Mouse (Mus musculus): ENCODE results near the gene Atg4d. TPM values are rescaled to one million over a fixed set of nuclear protein-coding genes. Genes with fewer than 3 reads are reported as not detected.

The Atg4d gene
- polyA plus RNA-seq, 1 experiment from 2014 or later: 43.7 TPM

DNA sequence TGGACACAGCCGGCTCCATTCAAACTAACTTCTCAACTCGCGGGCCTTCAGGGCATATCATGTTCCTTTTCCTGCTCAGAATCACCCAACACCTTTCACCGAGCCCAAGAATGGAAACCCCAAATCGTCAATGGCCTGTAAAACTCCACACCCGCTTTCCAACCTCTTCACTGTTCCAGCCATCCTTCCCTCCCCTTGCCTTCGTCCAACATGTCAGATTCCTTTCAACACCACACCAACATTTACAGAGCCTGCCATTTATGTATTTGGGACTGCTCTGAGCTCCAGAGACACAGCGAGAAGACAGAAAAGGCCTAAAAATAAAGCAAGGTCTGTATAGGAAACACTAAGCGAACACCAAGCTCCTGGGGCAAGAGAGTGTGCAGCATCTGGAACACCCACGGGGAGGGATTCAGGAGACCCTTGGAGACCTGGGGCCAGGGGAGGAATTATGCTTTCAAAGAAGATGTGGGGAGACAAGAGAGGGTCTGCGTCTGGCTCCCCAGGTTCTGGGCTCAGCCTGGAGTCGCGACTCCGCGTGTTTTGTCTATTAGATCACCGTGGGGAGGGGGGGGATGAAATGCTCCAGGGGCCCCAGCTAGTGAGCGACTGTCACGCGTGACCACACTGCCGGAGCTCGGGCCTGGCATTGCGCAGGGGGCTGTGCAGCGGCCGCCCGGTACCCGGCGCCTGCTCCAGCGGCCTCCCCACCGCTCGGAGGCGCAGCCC lies 26.9 kb upstream of the Atg4d start:
- Histone ChIP-seq H3K4me2 (replicated peaks; ENCODE audit: low read depth, low read length) (peak overlapping the region; percentile 68), H3K9ac (ENCODE audit: low read depth, low read length) (peak overlapping the region; percentile 90), H3K27me3 (ENCODE audit: control insufficient read depth, insufficient read depth, low read length) (peaks cover 5% of the 10 kb centered on the region), H3K27ac (ENCODE audit: low read depth, low read length) (peak overlapping the region; percentile 90), H3K9me3 (ENCODE audit: control insufficient read depth, low read length) (peaks cover 3% of the 10 kb centered on the region; the same call in 1 of the 2 replicates), H3K4me1 (ENCODE audit: control insufficient read depth, insufficient read depth, low read length) (peaks cover 16% of the 10 kb centered on the region), H3K36me3 (ENCODE audit: control insufficient read depth, insufficient read depth, low read length) (peaks cover 24% of the 10 kb centered on the region), H3K4me3 (ENCODE audit: low read length) (peak overlapping the region; percentile 76)
- peak; percentile 28 for ATAC-seq (ENCODE audit: low FRiP score, low TSS enrichment)
- under 1% methylated on average over 22 of the region's 31 CpGs for WGBS

GRCm38 (mm10) chr9:21238733-21239464 lies 26.2 kb upstream of the Atg4d start, which contains the start of gene Keap1:
Keap1 (minus strand) TSS chr9:21239361.
- peaks cover 12% of the 10 kb centered on the region for H3K27me3 ChIP-seq (ENCODE audit: control insufficient read depth, insufficient read depth, low read length)
- H3K36me3 ChIP-seq (ENCODE audit: control insufficient read depth, insufficient read depth, low read length): peaks cover 16% of the 10 kb centered on the region
- peak within 1 kb of the TSS; percentile 90 for H3K9ac ChIP-seq (ENCODE audit: low read depth, low read length)
- H3K9me3 ChIP-seq (ENCODE audit: control insufficient read depth, low read length): peaks cover 3% of the 10 kb centered on the region; the same call in 1 of the 2 replicates
- H3K4me1 ChIP-seq (ENCODE audit: control insufficient read depth, insufficient read depth, low read length): peaks cover 17% of the 10 kb centered on the region
- H3K4me2 ChIP-seq (replicated peaks; ENCODE audit: low read depth, low read length): peak within 1 kb of the TSS; percentile 68
- peak within 1 kb of the TSS; percentile 76 for H3K4me3 ChIP-seq (ENCODE audit: low read length)
- under 1% methylated on average over 62 of the region's 90 CpGs for WGBS
- peak; percentile 89 for ATAC-seq (ENCODE audit: low FRiP score, low TSS enrichment)
- peak within 1 kb of the TSS; percentile 90 for H3K27ac ChIP-seq (ENCODE audit: low read depth, low read length)

GRCm38 (mm10) chr9:21239465-21239848 lies 25.6 kb upstream of the Atg4d start:
- peak overlapping the region; percentile 76 for H3K4me3 ChIP-seq (ENCODE audit: low read length)
- H3K27ac ChIP-seq (ENCODE audit: low read depth, low read length): peak overlapping the region; percentile 90; the same call in 1 of the 2 replicates
- WGBS: 38% methylated on average over 4 of the region's 4 CpGs
- peaks cover 11% of the 10 kb centered on the region for H3K36me3 ChIP-seq (ENCODE audit: control insufficient read depth, insufficient read depth, low read length)
- no peak for ATAC-seq (ENCODE audit: low FRiP score, low TSS enrichment)
- H3K27me3 ChIP-seq (ENCODE audit: control insufficient read depth, insufficient read depth, low read length): peaks cover 18% of the 10 kb centered on the region
- H3K9me3 ChIP-seq (ENCODE audit: control insufficient read depth, low read length): peaks cover 3% of the 10 kb centered on the region; the same call in 1 of the 2 replicates
- H3K4me1 ChIP-seq (ENCODE audit: control insufficient read depth, insufficient read depth, low read length): peaks cover 22% of the 10 kb centered on the region
- H3K4me2 ChIP-seq (replicated peaks; ENCODE audit: low read depth, low read length): peak overlapping the region; percentile 68
- peak overlapping the region; percentile 90; the same call in 1 of the 2 replicates for H3K9ac ChIP-seq (ENCODE audit: low read depth, low read length)

DNA sequence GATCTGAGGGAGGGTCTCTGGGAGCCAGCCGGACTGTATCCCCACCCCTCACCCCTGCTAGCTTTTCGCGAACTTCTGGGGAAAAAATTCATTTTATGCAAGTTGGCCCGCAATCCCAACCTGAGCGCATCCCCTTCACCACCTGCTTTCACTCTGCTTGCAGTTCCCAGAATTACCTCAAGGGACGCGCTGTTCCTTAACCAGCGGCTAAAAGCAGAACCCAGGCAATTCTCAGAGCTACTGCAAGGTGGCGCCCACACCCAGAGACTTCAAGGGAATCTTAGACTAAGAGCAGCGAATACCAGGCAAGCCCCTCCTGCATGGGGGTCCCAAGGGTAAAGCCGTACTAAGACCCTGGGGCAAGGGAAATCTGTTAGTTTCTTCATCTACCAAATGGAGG lies 23.8 kb upstream of the Atg4d start:
- H3K4me3 ChIP-seq (ENCODE audit: low read length): no peak overlapping the region

DNA sequence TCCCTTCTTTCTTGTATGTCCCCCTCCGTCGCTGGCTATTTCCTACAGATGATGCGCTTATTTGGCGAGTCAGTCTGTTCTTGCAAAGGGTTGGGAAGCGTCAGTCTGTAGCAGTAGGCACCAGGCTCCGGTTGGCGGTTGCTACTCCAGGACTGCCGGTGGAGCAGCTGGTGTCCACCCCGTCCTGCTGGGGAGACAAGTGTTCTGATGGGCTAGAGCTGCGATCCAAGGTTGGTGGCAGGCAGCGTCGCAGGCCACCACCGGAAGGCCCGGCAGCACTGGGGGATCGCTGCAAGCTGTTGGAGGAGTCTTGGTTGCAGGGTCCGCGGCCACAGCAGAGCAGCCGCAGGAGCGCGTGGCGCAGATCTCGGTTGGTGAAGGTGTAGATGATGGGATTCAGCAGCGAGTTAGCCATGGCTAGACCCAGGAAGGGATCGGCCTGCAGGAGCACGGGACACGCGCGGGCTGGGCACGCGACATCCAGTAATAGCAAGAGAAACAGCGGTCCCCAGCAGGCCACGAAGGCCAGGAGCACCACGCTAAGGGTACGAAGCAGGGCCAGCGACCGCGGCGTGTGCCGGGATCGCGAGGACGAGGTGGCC lies 21.2 kb upstream of the Atg4d start:
- H3K4me1 ChIP-seq (ENCODE audit: control insufficient read depth, insufficient read depth, low read length): peaks cover 15% of the 10 kb centered on the region
- H3K9me3 ChIP-seq (ENCODE audit: control insufficient read depth, low read length): peaks cover 3% of the 10 kb centered on the region; the same call in 1 of the 2 replicates
- WGBS: 8% methylated on average over 42 of the region's 42 CpGs
- peak overlapping the region; percentile 38 for H3K4me3 ChIP-seq (ENCODE audit: low read length)
- peak overlapping the region; percentile 25; the same call in 1 of the 2 replicates for H3K9ac ChIP-seq (ENCODE audit: low read depth, low read length)
- H3K27ac ChIP-seq (ENCODE audit: low read depth, low read length): no peak overlapping the region
- peak overlapping the region; percentile 64 for H3K4me2 ChIP-seq (replicated peaks; ENCODE audit: low read depth, low read length)
- ATAC-seq (ENCODE audit: low FRiP score, low TSS enrichment): no peak
- no peaks in the 10 kb centered on the region for H3K36me3 ChIP-seq (ENCODE audit: control insufficient read depth, insufficient read depth, low read length)
- peaks cover 54% of the 10 kb centered on the region for H3K27me3 ChIP-seq (ENCODE audit: control insufficient read depth, insufficient read depth, low read length)

More for the DNA sequence above, 23.8 kb upstream of the Atg4d start:
- Histone ChIP-seq H3K9me3 (ENCODE audit: control insufficient read depth, low read length) (peaks cover 3% of the 10 kb centered on the region; the same call in 1 of the 2 replicates), H3K4me1 (ENCODE audit: control insufficient read depth, insufficient read depth, low read length) (peaks cover 24% of the 10 kb centered on the region), H3K36me3 (ENCODE audit: control insufficient read depth, insufficient read depth, low read length) (no peaks in the 10 kb centered on the region; the same call in 1 of the 2 replicates), H3K9ac (ENCODE audit: low read depth, low read length) (no peak overlapping the region), H3K4me2 (replicated peaks; ENCODE audit: low read depth, low read length) (no peak overlapping the region), H3K27ac (ENCODE audit: low read depth, low read length) (no peak overlapping the region), H3K27me3 (ENCODE audit: control insufficient read depth, insufficient read depth, low read length) (peaks cover 35% of the 10 kb centered on the region)
- ATAC-seq (ENCODE audit: low FRiP score, low TSS enrichment): no peak
- WGBS: 8% methylated on average over 11 of the region's 11 CpGs

DNA sequence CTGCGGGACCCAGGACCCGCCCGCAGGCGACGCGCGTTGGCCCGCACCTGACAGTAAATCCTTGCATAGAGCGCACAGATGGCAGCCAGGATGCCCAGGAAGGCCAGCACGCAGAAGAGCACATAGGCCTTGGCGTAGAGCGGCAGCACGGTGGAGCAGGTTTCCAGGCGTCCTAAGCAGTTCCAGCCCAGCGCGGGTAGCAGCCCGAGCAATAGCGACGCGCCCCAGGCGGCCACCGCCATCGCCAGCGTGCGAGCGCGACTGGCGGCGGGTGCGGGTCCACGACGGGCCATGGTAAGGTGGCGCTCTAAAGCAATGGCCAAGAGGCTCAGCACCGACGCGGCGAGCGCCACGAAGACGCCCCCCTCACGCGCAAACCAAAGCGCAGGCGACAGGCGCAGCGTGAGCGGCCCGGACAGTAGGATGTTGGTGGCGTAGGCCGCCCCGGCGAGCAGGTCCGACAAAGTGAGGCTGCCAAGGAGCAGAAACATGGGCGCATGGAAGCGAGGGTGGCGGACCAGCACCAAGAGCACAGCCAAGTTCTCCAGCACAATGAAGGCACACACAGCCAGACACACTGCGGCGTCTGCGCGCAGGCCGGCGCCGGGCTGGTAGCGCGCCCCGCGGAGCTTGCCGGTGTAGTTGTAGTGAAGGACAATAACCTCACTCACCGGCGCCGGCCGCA lies 20.5 kb upstream of the Atg4d start:
- peaks cover 15% of the 10 kb centered on the region for H3K4me1 ChIP-seq (ENCODE audit: control insufficient read depth, insufficient read depth, low read length)
- H3K9ac ChIP-seq (ENCODE audit: low read depth, low read length): peak overlapping the region; percentile 25; the same call in 1 of the 2 replicates
- H3K36me3 ChIP-seq (ENCODE audit: control insufficient read depth, insufficient read depth, low read length): no peaks in the 10 kb centered on the region
- peaks cover 3% of the 10 kb centered on the region; the same call in 1 of the 2 replicates for H3K9me3 ChIP-seq (ENCODE audit: control insufficient read depth, low read length)
- H3K27ac ChIP-seq (ENCODE audit: low read depth, low read length): no peak overlapping the region
- peak overlapping the region; percentile 64 for H3K4me2 ChIP-seq (replicated peaks; ENCODE audit: low read depth, low read length)
- WGBS: under 1% methylated on average over 72 of the region's 72 CpGs
- H3K27me3 ChIP-seq (ENCODE audit: control insufficient read depth, insufficient read depth, low read length): peaks cover 61% of the 10 kb centered on the region
- peak; percentile 37; the same call in 1 of the 2 replicates for ATAC-seq (ENCODE audit: low FRiP score, low TSS enrichment)
- peak overlapping the region; percentile 38 for H3K4me3 ChIP-seq (ENCODE audit: low read length)

DNA sequence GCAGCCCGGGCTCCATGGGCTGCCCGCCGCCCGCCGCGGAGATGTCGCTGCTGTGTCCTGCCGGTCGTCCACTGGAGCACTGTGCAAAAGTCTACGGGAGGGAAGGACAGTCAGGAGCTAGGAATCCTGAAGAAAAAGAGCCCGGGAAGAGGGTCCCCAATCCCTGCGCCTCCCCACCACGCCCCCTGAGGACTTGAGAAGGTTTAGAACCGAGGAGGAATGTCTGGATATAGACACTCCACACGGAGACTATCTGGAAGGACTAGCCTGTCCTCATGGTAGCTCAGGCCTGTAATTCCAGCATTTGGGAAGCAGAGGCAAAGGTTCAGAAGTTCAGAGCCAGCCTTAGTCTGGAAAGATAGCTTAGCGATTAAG lies 20.0 kb upstream of the Atg4d start:
- no peaks in the 10 kb centered on the region for H3K36me3 ChIP-seq (ENCODE audit: control insufficient read depth, insufficient read depth, low read length)
- no peak overlapping the region for H3K27ac ChIP-seq (ENCODE audit: low read depth, low read length)
- peaks cover 66% of the 10 kb centered on the region for H3K27me3 ChIP-seq (ENCODE audit: control insufficient read depth, insufficient read depth, low read length)
- peaks cover 10% of the 10 kb centered on the region for H3K4me1 ChIP-seq (ENCODE audit: control insufficient read depth, insufficient read depth, low read length)
- peak overlapping the region; percentile 25; the same call in 1 of the 2 replicates for H3K9ac ChIP-seq (ENCODE audit: low read depth, low read length)
- H3K4me3 ChIP-seq (ENCODE audit: low read length): peak overlapping the region; percentile 38
- WGBS: 3% methylated on average over 13 of the region's 16 CpGs
- no peak for ATAC-seq (ENCODE audit: low FRiP score, low TSS enrichment)
- peak overlapping the region; percentile 64 for H3K4me2 ChIP-seq (replicated peaks; ENCODE audit: low read depth, low read length)
- peaks cover 3% of the 10 kb centered on the region; the same call in 1 of the 2 replicates for H3K9me3 ChIP-seq (ENCODE audit: control insufficient read depth, low read length)

GRCm38 (mm10) chr9:21246342-21246741 lies 18.8 kb upstream of the Atg4d start:
- no peak for ATAC-seq (ENCODE audit: low FRiP score, low TSS enrichment)
- Histone ChIP-seq H3K27me3 (ENCODE audit: control insufficient read depth, insufficient read depth, low read length) (peaks cover 74% of the 10 kb centered on the region), H3K4me3 (ENCODE audit: low read length) (no peak overlapping the region), H3K9ac (ENCODE audit: low read depth, low read length) (no peak overlapping the region), H3K36me3 (ENCODE audit: control insufficient read depth, insufficient read depth, low read length) (no peaks in the 10 kb centered on the region), H3K4me1 (ENCODE audit: control insufficient read depth, insufficient read depth, low read length) (peaks cover 9% of the 10 kb centered on the region), H3K27ac (ENCODE audit: low read depth, low read length) (no peak overlapping the region), H3K4me2 (replicated peaks; ENCODE audit: low read depth, low read length) (no peak overlapping the region), H3K9me3 (ENCODE audit: control insufficient read depth, low read length) (peaks cover 3% of the 10 kb centered on the region; the same call in 1 of the 2 replicates)
- 88% methylated on average over 1 of the region's 1 CpGs for WGBS

All from kidney, embryonic 14.5 days (tissue).